Mouse (Mus musculus): ENCODE data around the gene Miip.

GRCm38 (mm10) chr4:147881792-147882191, 13.2 kb upstream of the Miip start:
- no peak for TF ChIP-seq MAFK (IDR thresholded peaks at IDR 0.05; ENCODE audit: insufficient read depth, low read depth, low read length)
- no peak for TF ChIP-seq ZC3H11A (IDR thresholded peaks at IDR 0.05; ENCODE audit: borderline replicate concordance, low read depth, low read length)

Data from ES-E14 (cell line).